ENCODE assay signal across 13 mouse cellular contexts in the genomic region with DNA sequence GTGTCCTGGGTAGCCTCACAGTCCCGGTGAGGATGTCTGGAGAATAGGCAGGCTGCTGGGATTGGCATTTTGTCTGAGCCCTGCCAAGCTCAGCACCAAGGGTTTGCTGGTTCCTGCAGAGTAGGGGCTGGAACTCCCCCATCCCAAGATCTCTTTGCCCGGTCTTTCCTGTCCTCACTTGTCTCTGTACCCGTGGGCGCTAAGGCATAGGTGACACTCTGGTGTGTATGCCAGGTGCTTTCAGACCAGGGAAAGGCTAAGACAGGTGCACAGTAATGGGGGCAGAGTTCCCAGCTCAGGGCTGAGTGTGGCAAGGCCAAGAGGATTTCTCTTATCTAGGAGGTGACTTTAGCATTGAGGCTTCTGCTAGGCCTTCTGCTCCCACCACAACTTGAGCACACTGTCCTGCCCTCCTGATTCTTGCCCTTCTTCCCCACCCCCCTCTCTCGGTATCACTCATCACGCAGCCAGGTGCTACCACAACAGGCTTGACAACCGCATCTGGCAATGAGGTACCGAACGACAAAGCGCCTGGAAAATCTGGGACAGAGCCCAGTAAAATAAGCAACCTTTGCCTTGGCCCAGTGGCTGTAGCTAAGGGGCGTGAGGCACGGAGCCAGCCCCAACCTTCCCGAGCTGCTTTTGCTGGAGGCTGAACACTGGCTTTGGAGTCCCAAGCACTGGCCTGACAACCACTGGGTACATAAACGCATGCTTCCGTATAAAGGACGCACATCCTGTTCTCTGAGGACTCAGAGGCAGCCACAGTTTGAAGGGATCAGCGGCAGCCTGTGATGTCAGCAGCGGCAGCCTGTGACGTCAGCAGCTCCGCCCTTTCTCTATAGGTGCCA. TPM values are rescaled to one million over a fixed set of nuclear protein-coding genes. Genes with fewer than 3 reads are reported as not detected.
DNase-seq lines count a peak whose midpoint lies in the region; ATAC-seq lines count a peak whose summit lies in the region.
"Had no signal": no experiment of that assay in that cellular context is flagged by ENCODE, and none has a peak within 500 bp of the region (broad histone marks: within the 10 kb centered on the region; RNA-seq: fewer than 3 reads in every experiment).

No protein-coding gene starts in this region.

- peak; percentile 34 to 46 for DNase-seq in heart, adult 18-20 months
- no peak for DNase-seq in heart, postnatal 25 days (ENCODE audit: low spot score)
- peak; percentile 63 for DNase-seq in CD4-positive helper T cell, adult 2 months (ENCODE audit: low read depth, low spot score)
- DNase-seq in liver, embryonic 11.5 days (ENCODE audit: low spot score), result no peak
- no peak for DNase-seq in gastrocnemius, postnatal 25 days
- DNase-seq in right cerebral cortex, postnatal 36 days (ENCODE audit: low spot score in 2 of 2), result no peak
- DNase-seq in layer of hippocampus, adult 9-11 months, result no peak

- peaks cover 20% of the 10 kb centered on the region; the same call in 1 of the 2 replicates for H3K4me1 ChIP-seq in intestine, embryonic 15.5 days (replicated peaks)
- peaks cover 4% of the 10 kb centered on the region; the same call in 1 of the 2 replicates for H3K4me1 ChIP-seq in liver, embryonic 11.5 days (replicated peaks; ENCODE audit: control insufficient read depth, insufficient read depth, low read length)

- no peak overlapping the region for H3K4me3 ChIP-seq in intestine, embryonic 15.5 days (replicated peaks)
- H3K4me3 ChIP-seq in liver, embryonic 11.5 days (ENCODE audit: low read depth, low read length), result 0 out of 2 replicates have a peak overlapping the region, but pooled peaks have one; percentile 5
- H3K4me3 ChIP-seq: heart, adult 2 months; limb, embryonic 12.5 days; midbrain, embryonic 15.5 days had no signal

- intact Hi-C loops in heart, postnatal 25 days (cut with DNase I), result no loop called here

- H3K36me3 ChIP-seq in intestine, embryonic 15.5 days, result peaks cover 15% of the 10 kb centered on the region
- H3K36me3 ChIP-seq in liver, embryonic 11.5 days (ENCODE audit: control insufficient read depth, insufficient read depth, low read length), result no peaks in the 10 kb centered on the region; the same call in none of the 2 replicates
- H3K36me3 ChIP-seq: limb, embryonic 12.5 days; midbrain, embryonic 15.5 days had no signal

- H3K9ac ChIP-seq in intestine, embryonic 15.5 days, result no peak overlapping the region
- no peak overlapping the region for H3K9ac ChIP-seq in liver, embryonic 11.5 days (ENCODE audit: low read depth, low read length)
- H3K9ac ChIP-seq: limb, embryonic 12.5 days; midbrain, embryonic 15.5 days had no signal

- H3K9me3 ChIP-seq in intestine, embryonic 15.5 days, result no peaks in the 10 kb centered on the region
- no peaks in the 10 kb centered on the region for H3K9me3 ChIP-seq in liver, embryonic 11.5 days (ENCODE audit: control insufficient read depth, low read length)
- H3K9me3 ChIP-seq: limb, embryonic 12.5 days; midbrain, embryonic 15.5 days had no signal

- peak overlapping the region; percentile 50 for H3K4me2 ChIP-seq in intestine, embryonic 15.5 days (replicated peaks)
- peak overlapping the region; percentile 50 for H3K4me2 ChIP-seq in liver, embryonic 11.5 days
- H3K4me2 ChIP-seq: limb, embryonic 12.5 days; midbrain, embryonic 15.5 days had no signal

- H3K27ac ChIP-seq in intestine, embryonic 15.5 days, result no peak overlapping the region
- no peak overlapping the region for H3K27ac ChIP-seq in liver, embryonic 11.5 days (ENCODE audit: low read depth, low read length)
- H3K27ac ChIP-seq: heart, adult 2 months; limb, embryonic 12.5 days; midbrain, embryonic 15.5 days had no signal

- 72% methylated on average over 20 of the region's 20 CpGs for WGBS in intestine, embryonic 15.5 days
- whole genome bisulfite sequencing in liver, embryonic 11.5 days, result 75% methylated on average over 20 of the region's 20 CpGs

- H3K27me3 ChIP-seq in intestine, embryonic 15.5 days (replicated peaks), result peaks cover 2% of the 10 kb centered on the region; the same call in 1 of the 2 replicates
- H3K27me3 ChIP-seq in liver, embryonic 11.5 days (replicated peaks; ENCODE audit: control insufficient read depth, insufficient read depth, low read length), result peaks cover 54% of the 10 kb centered on the region

- no peak for ATAC-seq in intestine, embryonic 15.5 days
- no peak for ATAC-seq in liver, embryonic 11.5 days (replicated peaks; ENCODE audit: low FRiP score)
- ATAC-seq: inflammation-experienced regulatory T-cells, adult 6 months; midbrain, embryonic 15.5 days had no signal

RNA-seq across cellular contexts. Expression of a gene that starts 4.0 kb away (rescaled TPM):
- under 1 TPM; 0.21 to 0.30 TPM for total RNA-seq in heart, adult 18-20 months (2021)
- not detected for total RNA-seq in heart, postnatal 25 days (2021)
- 71.0 and 73.7 TPM in 2 replicates for polyA plus RNA-seq in intestine, embryonic 15.5 days (2015; fragmentation: Nextera tagmentation; extraction: Ambion mirVana)
- 33.2 and 34.1 TPM in 2 replicates for polyA plus RNA-seq in liver, embryonic 11.5 days (2014; fragmentation: Nextera tagmentation; extraction: Ambion mirVana)
- under 1 TPM in 1 of 2 experiments, not detected in 1; 0.16 TPM for total RNA-seq in gastrocnemius, postnatal 25 days (2021)
- polyA plus RNA-seq: C2C12 had no signal

RNA-seq across cellular contexts. Expression of a gene that starts 11.4 kb away (rescaled TPM):
- total RNA-seq in heart, adult 18-20 months (2021), result 10 to 100 TPM; 63.9 to 65.9 TPM
- total RNA-seq in heart, postnatal 25 days (2021), result 10 to 100 TPM; 49.0 to 54.6 TPM
- polyA plus RNA-seq in intestine, embryonic 15.5 days (2015; fragmentation: Nextera tagmentation; extraction: Ambion mirVana), result 202 and 212 TPM in 2 replicates
- 99.4 and 100 TPM in 2 replicates for polyA plus RNA-seq in liver, embryonic 11.5 days (2014; fragmentation: Nextera tagmentation; extraction: Ambion mirVana)
- total RNA-seq in gastrocnemius, postnatal 25 days (2021), result 10 to 100 TPM; 31.7 to 35.5 TPM

RNA-seq across cellular contexts. Expression of a gene that starts 37.9 kb away (rescaled TPM):
- 1 to 10 TPM; 5.6 to 5.9 TPM for total RNA-seq in heart, adult 18-20 months (2021)
- total RNA-seq in heart, postnatal 25 days (2021), result 1 to 10 TPM; 7.7 to 9.2 TPM
- 31.9 and 35.1 TPM in 2 replicates for polyA plus RNA-seq in intestine, embryonic 15.5 days (2015; fragmentation: Nextera tagmentation; extraction: Ambion mirVana)
- 12.4 and 13.5 TPM in 2 replicates for polyA plus RNA-seq in liver, embryonic 11.5 days (2014; fragmentation: Nextera tagmentation; extraction: Ambion mirVana)
- total RNA-seq in gastrocnemius, postnatal 25 days (2021), result 1 to 10 TPM; 2.0 to 2.3 TPM

RNA-seq across cellular contexts. Expression of a gene that starts 49.9 kb away (rescaled TPM):
- total RNA-seq in heart, adult 18-20 months (2021), result 1 to 10 TPM; 8.1 to 9.1 TPM
- total RNA-seq in heart, postnatal 25 days (2021), result 1 to 10 TPM; 8.4 to 9.3 TPM
- 15.5 and 16.7 TPM in 2 replicates for polyA plus RNA-seq in intestine, embryonic 15.5 days (2015; fragmentation: Nextera tagmentation; extraction: Ambion mirVana)
- 6.4 and 8.5 TPM in 2 replicates for polyA plus RNA-seq in liver, embryonic 11.5 days (2014; fragmentation: Nextera tagmentation; extraction: Ambion mirVana)
- 1 to 10 TPM; 1.9 to 2.1 TPM for total RNA-seq in gastrocnemius, postnatal 25 days (2021)

Comparison
In these comparisons a context has a peak if more than half of its experiments do, and no peak if none do; other contexts are left out.
1. DNase-seq: peak in heart, adult 18-20 months (2 of 2) and CD4-positive helper T cell, adult 2 months (single experiment); none in heart, postnatal 25 days (single experiment), liver, embryonic 11.5 days (single experiment), gastrocnemius, postnatal 25 days (single experiment), right cerebral cortex, postnatal 36 days (0 of 2) and layer of hippocampus, adult 9-11 months (single experiment).